Mouse (Mus musculus) intestine, embryonic 15.5 days (tissue): ENCODE data around the gene Arpc5. TPM values are rescaled to one million over a fixed set of nuclear protein-coding genes. Genes with fewer than 3 reads are reported as not detected.

ENCODE experiments used
- ATAC-seq: fragments of 200-750 bp; cut with Nextera tagmentation; 2 replicates; pipeline ENCODE4 v1.8.0; 2017; ENCODE audit warnings: moderate TSS enrichment, moderate library complexity
- H3K27ac ChIP-seq: fragments of 300-500 bp; sonication (generic); 2 replicates; pipeline ENCODE4 v1.5.1; 2015; ENCODE audit warnings: mild to moderate bottlenecking, inconsistent platforms
- H3K27me3 ChIP-seq: fragments of 300-500 bp; sonication (generic); replicated peaks from 2 replicates; pipeline ENCODE4 v1.6.1; 2015; ENCODE audit warnings: inconsistent platforms
- H3K36me3 ChIP-seq: fragments of 300-500 bp; sonication (generic); 2 replicates; pipeline ENCODE4 v1.6.1; 2015; ENCODE audit warnings: inconsistent platforms
- H3K4me1 ChIP-seq: fragments of 300-500 bp; sonication (generic); replicated peaks from 2 replicates; pipeline ENCODE4 v1.6.1; 2015; ENCODE audit warnings: inconsistent platforms
- H3K4me2 ChIP-seq: fragments of 300-500 bp; sonication (generic); replicated peaks from 2 replicates; pipeline ENCODE4 v1.6.1; 2015; ENCODE audit warnings: mild to moderate bottlenecking, inconsistent platforms
- H3K4me3 ChIP-seq: fragments of 300-500 bp; sonication (generic); replicated peaks from 2 replicates; pipeline ENCODE4 v1.5.1; 2015; ENCODE audit warnings: inconsistent platforms
- H3K9ac ChIP-seq: fragments of 300-500 bp; sonication (generic); 2 replicates; pipeline ENCODE4 v1.6.1; 2015; ENCODE audit warnings: inconsistent platforms
- H3K9me3 ChIP-seq: fragments of 300-500 bp; sonication (generic); 2 replicates; pipeline ENCODE4 v1.6.1; 2016; ENCODE audit warnings: inconsistent platforms
- WGBS: fragments of 180-500 bp; shearing (Covaris S2); methylation state at CpG from one replicate; pipeline ENCODE4 v1.1.7; 2015; 5-methylcytosine and 5-hydroxymethylcytosine counted together
- polyA plus RNA-seq: library from polyadenylated mRNA; unstranded; fragments of >200 nt; fragmentation: Nextera tagmentation; extraction: Ambion mirVana; gene quantifications from 2 replicates; pipeline ENCODE4 v1.2.1, GENCODE M21; 2015

The Arpc5 gene
- 327 and 358 TPM in 2 replicates for polyA plus RNA-seq

- Histone ChIP-seq H3K9ac (peak within 1 kb of the TSS; percentile 97), H3K9me3 (no peaks in the 10 kb centered on the region), H3K4me3 (peak within 1 kb of the TSS; percentile 96), H3K4me1 (no peaks in the 10 kb centered on the region), H3K4me2 (peak within 1 kb of the TSS; percentile 98), H3K27ac (peak within 1 kb of the TSS; percentile 89), H3K36me3 (peaks cover 8% of the 10 kb centered on the region), H3K27me3 (no peaks in the 10 kb centered on the region; the same call in 1 of the 2 replicates)
- peak; percentile 99 for ATAC-seq
- WGBS = under 1% methylated on average over 82 of the region's 86 CpGs
Observed at GRCm38 (mm10) chr1:152766032-152766772, at the start of gene Arpc5, which contains the start of gene Rgl1. Arpc5 (plus strand) TSS chr1:152766542. Rgl1 (minus strand) TSS chr1:152766351.

DNA sequence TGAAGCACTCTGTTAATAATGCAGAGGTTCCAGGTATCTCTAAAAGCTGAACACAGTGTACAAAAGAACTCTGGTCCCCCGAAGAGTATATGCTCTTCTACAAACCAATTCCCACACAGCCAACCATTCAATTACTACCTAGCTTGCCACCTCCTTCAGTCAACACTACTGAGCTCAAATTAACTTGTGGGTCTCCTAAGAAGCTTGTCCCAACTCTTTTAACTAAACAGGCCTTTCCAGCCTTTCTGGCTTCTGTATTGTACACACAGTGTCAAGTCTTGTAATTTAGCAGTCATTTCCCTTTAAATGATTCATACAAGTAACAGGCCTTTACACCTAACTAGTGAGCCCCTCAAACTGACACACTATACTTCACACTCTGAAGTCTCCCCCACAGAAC is 49.0 kb upstream of the Arpc5 start:
- no peak for ATAC-seq
- no peak overlapping the region for H3K27ac ChIP-seq

GRCm38 (mm10) chr1:152718200-152718599 is 48.1 kb upstream of the Arpc5 start:
- H3K27ac ChIP-seq = no peak overlapping the region

More for the DNA sequence above, 49.0 kb upstream of the Arpc5 start:
- Histone ChIP-seq H3K4me1 (peaks cover 8% of the 10 kb centered on the region; the same call in 1 of the 2 replicates), H3K9ac (no peak overlapping the region), H3K36me3 (no peaks in the 10 kb centered on the region), H3K4me3 (no peak overlapping the region), H3K27me3 (no peaks in the 10 kb centered on the region), H3K4me2 (no peak overlapping the region), H3K9me3 (no peaks in the 10 kb centered on the region)
- WGBS = 74% methylated on average over 1 of the region's 1 CpGs

GRCm38 (mm10) chr1:152720969-152721368 is 45.4 kb upstream of the Arpc5 start:
- no peaks in the 10 kb centered on the region for H3K36me3 ChIP-seq
- no peak overlapping the region for H3K4me3 ChIP-seq
- H3K4me2 ChIP-seq = no peak overlapping the region
- no peak overlapping the region for H3K9ac ChIP-seq
- H3K9me3 ChIP-seq = no peaks in the 10 kb centered on the region
- 67% methylated on average over 4 of the region's 4 CpGs for WGBS
- peaks cover 8% of the 10 kb centered on the region; the same call in 1 of the 2 replicates for H3K4me1 ChIP-seq
- peak; percentile 81 for ATAC-seq
- H3K27ac ChIP-seq = no peak overlapping the region
- no peaks in the 10 kb centered on the region for H3K27me3 ChIP-seq

More at GRCm38 (mm10) chr1:152718200-152718599, 48.1 kb upstream of the Arpc5 start:
- Histone ChIP-seq H3K4me2 (no peak overlapping the region), H3K4me1 (peaks cover 8% of the 10 kb centered on the region; the same call in 1 of the 2 replicates), H3K9ac (no peak overlapping the region), H3K36me3 (no peaks in the 10 kb centered on the region), H3K9me3 (no peaks in the 10 kb centered on the region), H3K27me3 (no peaks in the 10 kb centered on the region), H3K4me3 (no peak overlapping the region)
- no peak for ATAC-seq
- 49% methylated on average over 6 of the region's 6 CpGs for WGBS

- Histone ChIP-seq H3K9me3 (no peaks in the 10 kb centered on the region), H3K27ac (no peak overlapping the region), H3K4me1 (peaks cover 8% of the 10 kb centered on the region; the same call in 1 of the 2 replicates), H3K27me3 (no peaks in the 10 kb centered on the region), H3K4me2 (no peak overlapping the region), H3K36me3 (no peaks in the 10 kb centered on the region), H3K4me3 (no peak overlapping the region), H3K9ac (no peak overlapping the region)
- 84% methylated on average over 11 of the region's 11 CpGs for WGBS
- peak; percentile 71; the same call in 1 of the 2 replicates for ATAC-seq
Observed at GRCm38 (mm10) chr1:152721535-152722198, 44.7 kb upstream of the Arpc5 start.

DNA sequence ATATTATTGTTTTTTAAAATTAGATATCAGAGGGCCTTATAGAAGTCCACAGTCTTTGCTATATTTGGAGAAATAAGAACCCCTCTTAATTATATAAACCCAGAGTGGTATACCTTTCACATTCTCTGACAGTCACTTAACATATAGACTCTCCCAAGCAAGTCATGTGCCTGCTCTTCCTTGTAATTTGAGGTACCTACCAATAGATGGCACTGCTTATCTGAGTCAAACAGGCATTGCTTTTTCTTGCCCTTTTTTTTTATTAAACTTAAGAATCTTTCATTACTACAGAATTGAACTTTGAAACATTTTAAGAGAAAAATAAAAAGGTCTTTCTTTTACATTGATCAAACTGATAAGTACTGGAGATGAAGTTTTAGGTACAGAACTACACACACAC is 42.1 kb upstream of the Arpc5 start:
- H3K27ac ChIP-seq = no peak overlapping the region
- H3K9me3 ChIP-seq = no peaks in the 10 kb centered on the region
- 0 out of 2 replicates have a peak, but pooled peaks cover 3% of the 10 kb centered on the region for H3K4me1 ChIP-seq
- no peak for ATAC-seq
- H3K9ac ChIP-seq = no peak overlapping the region
- no peak overlapping the region for H3K4me2 ChIP-seq
- no peak overlapping the region for H3K4me3 ChIP-seq
- no peaks in the 10 kb centered on the region for H3K27me3 ChIP-seq
- H3K36me3 ChIP-seq = no peaks in the 10 kb centered on the region

GRCm38 (mm10) chr1:152726095-152726494 is 40.2 kb upstream of the Arpc5 start:
- Histone ChIP-seq H3K27me3 (no peaks in the 10 kb centered on the region), H3K4me1 (no peaks in the 10 kb centered on the region), H3K9me3 (no peaks in the 10 kb centered on the region), H3K9ac (no peak overlapping the region), H3K4me2 (no peak overlapping the region), H3K4me3 (no peak overlapping the region), H3K27ac (no peak overlapping the region), H3K36me3 (no peaks in the 10 kb centered on the region)
- peak; percentile 59 for ATAC-seq
- WGBS = 45% methylated on average over 3 of the region's 3 CpGs

- no peak overlapping the region for H3K4me3 ChIP-seq
- H3K4me2 ChIP-seq = no peak overlapping the region
- ATAC-seq = no peak; the same call in 1 of the 2 replicates
- H3K4me1 ChIP-seq = no peaks in the 10 kb centered on the region
- no peak overlapping the region for H3K9ac ChIP-seq
- no peaks in the 10 kb centered on the region for H3K9me3 ChIP-seq
- no peaks in the 10 kb centered on the region for H3K27me3 ChIP-seq
- H3K36me3 ChIP-seq = no peaks in the 10 kb centered on the region
- H3K27ac ChIP-seq = no peak overlapping the region
- 37% methylated on average over 4 of the region's 5 CpGs for WGBS
Observed at GRCm38 (mm10) chr1:152727604-152728236, 38.6 kb upstream of the Arpc5 start.

DNA sequence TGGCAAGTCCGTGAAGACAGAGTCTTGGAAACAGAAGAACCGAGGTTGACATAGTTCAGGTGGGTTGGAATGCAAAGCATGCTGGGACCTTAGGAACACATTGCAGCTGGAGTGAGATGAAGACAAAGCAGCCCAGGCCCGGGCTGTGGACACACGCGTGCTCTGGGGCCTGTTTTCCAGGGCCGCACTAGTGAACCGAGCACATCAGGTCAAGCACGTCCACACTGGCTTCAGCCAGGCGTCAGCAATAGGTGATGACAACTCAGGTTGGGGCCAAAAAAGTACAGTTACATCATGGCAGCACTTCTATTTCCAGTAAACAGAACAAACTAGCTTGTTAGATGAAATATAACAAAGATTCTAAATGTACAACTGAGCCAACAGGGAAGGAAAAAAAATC is 27.5 kb upstream of the Arpc5 start:
- ATAC-seq = no peak
- WGBS = 78% methylated on average over 9 of the region's 9 CpGs
- H3K36me3 ChIP-seq = no peaks in the 10 kb centered on the region
- no peaks in the 10 kb centered on the region for H3K4me1 ChIP-seq
- H3K27me3 ChIP-seq = no peaks in the 10 kb centered on the region
- no peak overlapping the region for H3K4me3 ChIP-seq
- H3K9me3 ChIP-seq = no peaks in the 10 kb centered on the region
- H3K9ac ChIP-seq = no peak overlapping the region
- H3K27ac ChIP-seq = no peak overlapping the region
- no peak overlapping the region for H3K4me2 ChIP-seq

- Histone ChIP-seq H3K9me3 (no peaks in the 10 kb centered on the region), H3K36me3 (no peaks in the 10 kb centered on the region), H3K27ac (no peak overlapping the region), H3K9ac (no peak overlapping the region), H3K4me1 (no peaks in the 10 kb centered on the region), H3K4me3 (no peak overlapping the region), H3K4me2 (no peak overlapping the region), H3K27me3 (no peaks in the 10 kb centered on the region)
- 90% methylated on average over 11 of the region's 11 CpGs for WGBS
- ATAC-seq = no peak
Observed at GRCm38 (mm10) chr1:152739374-152739773, 27.0 kb upstream of the Arpc5 start.

- H3K27ac ChIP-seq = no peak overlapping the region
- H3K27me3 ChIP-seq = no peaks in the 10 kb centered on the region
- no peak overlapping the region for H3K9ac ChIP-seq
- ATAC-seq = no peak
- H3K4me2 ChIP-seq = no peak overlapping the region
- no peak overlapping the region for H3K4me3 ChIP-seq
- no peaks in the 10 kb centered on the region for H3K9me3 ChIP-seq
- no peaks in the 10 kb centered on the region for H3K36me3 ChIP-seq
- H3K4me1 ChIP-seq = no peaks in the 10 kb centered on the region
- 51% methylated on average over 15 of the region's 15 CpGs for WGBS
Observed at GRCm38 (mm10) chr1:152743095-152743826, 23.1 kb upstream of the Arpc5 start.

- Histone ChIP-seq H3K27me3 (no peaks in the 10 kb centered on the region), H3K36me3 (no peaks in the 10 kb centered on the region), H3K4me1 (no peaks in the 10 kb centered on the region), H3K9ac (no peak overlapping the region), H3K27ac (no peak overlapping the region), H3K4me3 (no peak overlapping the region), H3K4me2 (no peak overlapping the region), H3K9me3 (no peaks in the 10 kb centered on the region)
- WGBS = 8% methylated on average over 5 of the region's 5 CpGs
- ATAC-seq = peak; percentile 62
Observed at GRCm38 (mm10) chr1:152746426-152746825, 19.9 kb upstream of the Arpc5 start.
